Mouse (Mus musculus) ES-E14 (cell line): Measurements from ENCODE around the gene Fam243.

Experiments
- HCFC1 ChIP-seq: IDR thresholded peaks from 2 replicates; pipeline ENCODE4 v1.6.1; 2012; ENCODE audit warnings: low read length, inconsistent platforms, borderline replicate concordance; ENCODE audit not compliant: insufficient read depth
- MAFK ChIP-seq: IDR thresholded peaks from 2 replicates; pipeline ENCODE4 v1.6.1; 2014; ENCODE audit warnings: mild to moderate bottlenecking, low read depth, low read length, inconsistent platforms; ENCODE audit not compliant: insufficient read depth
- ZC3H11A ChIP-seq: IDR thresholded peaks from 2 replicates; pipeline ENCODE4 v1.6.1; 2012; ENCODE audit warnings: low read depth, mild to moderate bottlenecking, inconsistent platforms, low read length, borderline replicate concordance

DNA sequence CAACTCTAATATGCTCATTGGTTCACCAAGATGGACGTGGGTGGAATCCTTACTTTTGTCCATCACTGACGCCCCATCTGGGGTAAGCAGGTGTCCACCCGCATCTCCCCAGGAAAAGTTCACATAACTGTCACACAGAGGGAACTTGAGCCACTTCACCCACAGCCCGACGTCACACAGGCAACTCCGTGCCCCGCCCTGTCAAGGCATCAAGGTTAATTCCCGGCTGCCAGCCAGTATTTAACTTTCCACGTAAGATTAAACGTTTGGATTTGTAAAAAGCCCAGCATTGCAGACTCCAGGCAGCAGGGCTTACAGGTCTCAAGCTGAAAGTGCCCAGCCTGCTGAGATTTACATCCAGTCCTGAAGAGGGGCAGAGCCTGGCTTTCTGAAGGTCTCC lies 29.1 kb downstream of the Fam243 start, which contains the start of gene Kcne2:
- TF ChIP-seq MAFK, result no peak
- no peak for TF ChIP-seq ZC3H11A
- no peak for TF ChIP-seq HCFC1
